Mouse (Mus musculus): ENCODE results near the gene Pde4dip. TPM values are rescaled to one million over a fixed set of nuclear protein-coding genes. Genes with fewer than 3 reads are reported as not detected.

Gene Pde4dip
- total RNA-seq, 2 experiments from 2014 or later, result 3,024 to 3,244 TPM

DNA sequence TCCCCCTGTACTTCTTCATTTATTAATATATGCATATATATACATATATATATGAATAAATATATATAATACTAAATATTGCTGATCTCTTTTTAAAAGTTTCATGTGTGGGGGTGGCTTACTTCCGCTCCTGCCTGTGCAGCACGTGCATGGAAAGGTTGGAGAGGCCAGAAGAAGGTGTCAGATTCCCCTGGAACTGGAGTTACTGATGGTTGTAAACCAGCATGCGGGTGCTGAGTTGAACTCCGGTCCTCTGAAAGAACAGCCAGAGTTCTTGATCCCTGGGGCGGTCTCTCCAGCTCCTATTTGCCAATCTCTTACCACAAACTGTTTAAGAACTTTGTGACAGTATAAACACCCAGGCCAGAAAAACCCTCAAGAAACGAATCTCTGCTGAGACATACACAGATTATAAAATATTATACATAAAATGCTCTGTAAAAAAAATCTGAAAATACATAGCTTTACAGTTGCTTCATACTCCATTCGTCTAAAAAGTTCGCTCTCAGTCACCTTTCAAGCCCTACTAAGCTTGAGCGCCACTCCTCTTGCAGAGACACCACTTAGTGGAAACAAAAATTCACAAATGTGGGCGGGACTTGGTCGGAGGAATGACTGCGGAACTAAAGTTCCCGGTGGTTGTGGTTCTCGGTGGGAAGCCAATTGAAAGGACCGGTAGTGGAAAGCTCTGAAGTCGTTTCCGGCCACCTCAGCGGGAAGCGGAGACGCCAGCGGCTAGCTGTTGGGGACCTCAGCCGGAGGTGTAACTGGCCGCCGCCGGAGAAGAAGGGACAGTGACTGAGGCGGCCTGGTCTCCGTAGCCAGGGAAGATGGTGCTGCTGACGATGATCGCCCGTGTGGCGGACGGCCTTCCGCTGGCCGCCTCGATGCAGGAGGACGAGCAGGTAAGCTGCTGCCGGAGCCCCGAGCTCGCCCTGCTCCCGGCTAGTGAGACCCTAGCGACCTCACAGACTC lies 12.3 kb upstream of the Pde4dip start, which contains the start of gene Sec22b:
Sec22b (plus strand) TSS at position 675 of the 975 bp plus-strand sequence.
- peak; percentile 84 for DNase-seq

GRCm38 (mm10) chr3:97898381-97898780 lies 9.9 kb upstream of the Pde4dip start:
- no peak for DNase-seq

DNA sequence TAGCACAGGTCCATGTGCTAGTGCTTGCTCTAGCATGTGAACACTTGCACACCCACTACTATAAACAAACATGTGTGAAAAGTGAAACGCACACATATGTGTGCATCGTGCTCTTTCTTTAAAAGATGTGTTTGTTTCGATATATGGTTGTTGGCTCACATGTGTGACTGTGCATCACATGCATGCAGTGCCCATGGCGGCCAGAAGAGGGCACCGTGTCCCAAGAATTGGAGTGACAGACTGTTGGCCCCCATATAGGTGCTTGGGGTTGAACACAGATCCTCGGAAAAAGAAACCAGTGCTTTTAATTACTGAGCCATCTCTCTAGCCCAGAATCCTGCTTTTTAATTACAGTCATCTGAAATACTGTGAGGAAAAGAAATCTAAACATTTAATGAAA lies 6.2 kb upstream of the Pde4dip start:
- no peak for DNase-seq

DNA sequence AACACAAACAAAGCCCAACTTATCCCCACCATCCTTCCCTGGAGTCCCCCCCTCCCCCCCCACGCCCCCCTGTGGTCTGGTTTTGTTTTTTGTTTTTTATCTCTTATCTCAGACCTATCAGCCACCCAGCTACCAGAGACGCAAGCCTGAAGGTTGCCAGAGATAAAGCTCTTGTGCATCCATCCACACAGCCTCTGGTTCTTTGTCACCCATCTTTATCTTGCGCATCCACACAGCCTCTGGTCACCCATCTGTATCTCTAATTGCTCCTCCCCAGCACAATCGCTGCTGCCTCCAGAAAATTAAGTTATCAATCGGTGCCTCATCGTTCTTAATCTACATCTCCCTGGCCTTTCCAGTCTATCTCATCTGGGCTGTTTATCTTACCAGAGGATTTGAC lies 1.7 kb upstream of the Pde4dip start:
- no peak for DNase-seq

- DNase-seq, result no peak
Measured at GRCm38 (mm10) chr3:97887785-97888167, 731 bp downstream of the Pde4dip start.

- DNase-seq, result no peak
Measured at GRCm38 (mm10) chr3:97881576-97881975, 6.9 kb downstream of the Pde4dip start.

- peak; percentile 55 for DNase-seq
Measured at GRCm38 (mm10) chr3:97879222-97879621, 9.3 kb downstream of the Pde4dip start.

DNA sequence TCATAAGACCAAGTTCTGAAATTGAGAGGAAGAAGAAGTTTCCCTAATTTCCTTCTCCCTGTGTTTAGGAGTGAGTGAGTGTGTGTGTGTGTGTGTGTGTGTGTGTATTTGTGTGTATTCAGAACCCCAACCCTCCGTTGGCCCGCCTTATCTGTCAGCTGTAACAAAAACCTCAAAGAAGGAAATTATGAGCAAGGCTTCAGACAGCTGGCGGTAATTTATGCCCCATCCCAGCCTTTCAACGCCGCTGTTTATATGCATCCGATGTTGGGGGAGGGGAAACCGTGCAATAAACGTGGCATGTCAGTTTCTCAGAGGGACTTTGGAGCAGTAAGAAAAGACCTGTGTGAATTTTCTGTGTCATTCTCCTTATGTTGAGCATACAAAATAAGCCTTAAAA lies 12.2 kb downstream of the Pde4dip start:
- DNase-seq, result no peak

DNA sequence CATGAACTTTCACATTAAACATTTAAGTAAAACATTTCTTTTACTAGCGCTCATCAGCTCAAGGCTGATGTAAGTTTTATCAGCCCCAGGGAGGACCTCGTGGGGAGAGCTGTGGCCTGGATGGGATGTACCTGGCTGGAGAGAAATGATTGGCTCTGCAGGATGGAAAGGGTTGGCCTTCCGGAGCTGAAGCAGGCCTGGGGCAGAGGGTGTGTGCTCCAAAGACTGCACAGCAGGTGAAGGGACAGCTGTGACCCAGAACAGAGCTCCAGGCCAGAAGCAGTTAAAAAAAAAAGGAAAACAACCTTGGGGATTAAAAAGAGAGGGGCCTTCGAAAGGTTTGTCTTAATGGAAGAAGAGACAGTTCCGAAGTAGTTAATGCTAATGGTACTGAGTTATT lies 13.7 kb downstream of the Pde4dip start:
- no peak for DNase-seq

- DNase-seq, result peak; percentile 37
Measured at GRCm38 (mm10) chr3:97869730-97870129, 18.8 kb downstream of the Pde4dip start.

DNA sequence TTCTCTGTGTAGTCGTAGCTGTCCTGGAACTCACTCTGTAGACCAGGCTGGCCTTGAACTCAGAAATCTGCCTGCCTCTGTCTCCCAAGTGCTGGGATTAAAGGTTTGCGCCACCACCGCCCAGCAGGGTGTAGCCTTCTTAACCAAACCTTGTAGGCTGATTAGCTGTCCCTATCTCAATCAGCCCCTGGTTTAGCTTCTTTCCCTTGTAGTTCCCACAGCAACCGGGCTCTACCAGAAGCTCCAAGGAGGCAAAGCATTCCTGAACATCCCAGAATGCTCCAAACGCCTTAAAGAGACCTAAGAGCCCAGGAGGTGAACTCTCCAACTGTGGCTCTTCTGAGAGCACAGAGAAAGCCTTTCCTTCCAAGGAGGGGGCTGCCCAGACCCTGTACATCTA lies 19.8 kb downstream of the Pde4dip start:
- no peak for DNase-seq

DNA sequence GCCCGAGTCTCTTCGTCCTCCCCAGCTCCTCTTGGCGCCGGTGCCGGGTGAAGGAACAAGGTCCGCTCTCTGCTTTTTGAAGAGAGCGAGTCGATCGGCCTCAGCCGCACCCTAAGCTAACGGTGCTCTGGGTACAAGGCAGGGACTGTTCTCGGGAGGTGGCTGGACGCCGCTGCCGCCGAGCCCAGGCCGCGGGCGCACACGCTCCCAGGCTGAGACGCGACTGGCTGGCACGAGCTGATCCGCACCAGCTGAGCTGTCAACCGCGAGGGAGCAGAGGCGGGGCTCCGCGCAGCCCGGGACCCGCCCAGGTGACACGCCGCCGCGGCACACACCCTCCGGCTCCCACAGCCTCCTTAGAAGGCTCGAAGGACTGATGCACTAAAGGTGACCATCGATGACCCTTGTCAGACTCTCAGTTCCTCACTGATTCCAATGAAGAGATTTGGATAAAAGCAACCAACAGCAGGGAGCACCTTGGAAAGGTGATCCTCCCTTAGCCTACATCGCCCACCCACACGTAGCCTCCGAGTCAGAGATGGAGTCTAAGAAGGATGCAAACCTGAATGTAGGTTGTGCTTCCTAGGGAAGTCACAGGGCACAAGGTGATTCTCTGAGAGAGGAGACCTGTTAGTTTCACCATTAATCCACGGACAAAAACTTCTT lies 20.4 kb downstream of the Pde4dip start:
- DNase-seq, result peak; percentile 84

DNA sequence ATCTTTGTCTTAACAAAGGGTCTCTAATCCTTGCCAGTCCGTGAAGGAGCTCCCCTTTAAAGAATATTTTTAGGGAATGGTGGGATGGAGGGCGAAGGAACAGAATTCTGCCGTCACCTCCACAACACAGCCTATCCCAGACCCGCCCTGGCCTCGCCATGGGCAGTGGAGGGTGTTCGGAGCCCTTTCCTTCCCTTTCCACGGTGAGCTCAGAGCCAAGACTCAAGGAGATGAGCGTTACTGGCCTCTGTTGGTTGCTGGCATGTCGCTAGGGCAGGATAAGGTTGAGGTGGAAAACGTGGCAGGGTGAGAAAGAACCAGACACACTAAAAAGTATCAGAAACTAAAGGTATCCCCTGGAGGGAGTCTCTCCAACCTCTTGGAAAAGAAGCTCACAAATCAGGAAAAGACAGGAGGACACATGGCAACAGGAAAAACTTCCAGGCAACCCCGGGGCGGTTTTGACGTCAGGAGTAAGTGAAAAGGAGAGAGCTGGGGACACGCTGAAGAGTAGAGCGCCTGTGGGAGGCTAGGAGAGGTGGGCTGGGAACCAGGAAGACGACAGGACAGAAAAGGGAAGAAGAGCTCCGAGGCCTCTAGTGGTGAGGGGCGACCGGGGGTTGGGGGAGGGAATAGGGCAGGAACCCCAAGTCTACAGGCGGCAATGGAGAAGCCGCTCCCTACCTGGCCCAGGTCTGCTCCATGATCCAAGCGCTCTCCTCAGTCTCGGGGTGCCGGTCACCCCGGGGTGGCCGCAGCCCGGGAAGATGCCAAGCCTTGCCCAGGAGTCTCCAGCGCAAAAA lies 21.1 kb downstream of the Pde4dip start:
- DNase-seq, result no peak

- DNase-seq, result no peak
Measured at GRCm38 (mm10) chr3:97866696-97867095, 21.8 kb downstream of the Pde4dip start.

GRCm38 (mm10) chr3:97860820-97861451 lies 27.6 kb downstream of the Pde4dip start:
- no peak for DNase-seq

GRCm38 (mm10) chr3:97859400-97859799 lies 29.1 kb downstream of the Pde4dip start:
- DNase-seq, result no peak

- no peak for DNase-seq
Measured at GRCm38 (mm10) chr3:97854575-97855384, 33.7 kb downstream of the Pde4dip start.

- DNase-seq, result no peak
Measured at GRCm38 (mm10) chr3:97851803-97852202, 36.7 kb downstream of the Pde4dip start.

DNA sequence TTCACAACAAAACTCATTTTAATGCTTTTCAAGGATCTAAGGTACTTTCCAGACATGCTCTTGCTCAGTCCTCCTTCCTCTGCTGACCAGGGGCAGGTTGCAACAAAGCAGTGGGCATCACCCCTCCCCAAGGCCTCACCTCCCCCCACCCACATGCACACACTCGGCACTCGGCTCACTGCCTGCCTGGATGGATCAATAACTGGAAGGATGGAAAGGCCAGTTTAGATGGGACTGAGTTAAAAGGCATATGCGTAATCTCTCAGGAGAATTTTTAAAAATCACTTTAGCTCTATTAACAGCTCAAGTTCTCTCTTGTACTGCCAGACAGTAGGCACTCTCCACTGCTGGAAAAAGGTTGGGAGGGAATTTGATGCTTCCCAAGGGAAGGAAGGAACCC lies 40.9 kb downstream of the Pde4dip start:
- DNase-seq, result no peak

GRCm38 (mm10) chr3:97846448-97846847 lies 42.1 kb downstream of the Pde4dip start:
- DNase-seq, result no peak

GRCm38 (mm10) chr3:97844821-97845201 lies 43.7 kb downstream of the Pde4dip start:
- no peak for DNase-seq

Data from gastrocnemius, postnatal 25 days (tissue).